Mouse (Mus musculus) T-helper 17 cell (primary cell): ENCODE measurements around the gene Ralgps1.

Source experiments
- in situ Hi-C, 2 experiments: fragments of 300-600 bp; cut with MboI, MseI; formaldehyde crosslinking; loops; 1 replicate in 1 of 2; 2 replicates in 1 of 2; pipeline ENCODE4 v1.15.1; 2025; ENCODE audit warnings: high pct_unique_total_duplicates in 2 of 2

Ralgps1 gene

DNA sequence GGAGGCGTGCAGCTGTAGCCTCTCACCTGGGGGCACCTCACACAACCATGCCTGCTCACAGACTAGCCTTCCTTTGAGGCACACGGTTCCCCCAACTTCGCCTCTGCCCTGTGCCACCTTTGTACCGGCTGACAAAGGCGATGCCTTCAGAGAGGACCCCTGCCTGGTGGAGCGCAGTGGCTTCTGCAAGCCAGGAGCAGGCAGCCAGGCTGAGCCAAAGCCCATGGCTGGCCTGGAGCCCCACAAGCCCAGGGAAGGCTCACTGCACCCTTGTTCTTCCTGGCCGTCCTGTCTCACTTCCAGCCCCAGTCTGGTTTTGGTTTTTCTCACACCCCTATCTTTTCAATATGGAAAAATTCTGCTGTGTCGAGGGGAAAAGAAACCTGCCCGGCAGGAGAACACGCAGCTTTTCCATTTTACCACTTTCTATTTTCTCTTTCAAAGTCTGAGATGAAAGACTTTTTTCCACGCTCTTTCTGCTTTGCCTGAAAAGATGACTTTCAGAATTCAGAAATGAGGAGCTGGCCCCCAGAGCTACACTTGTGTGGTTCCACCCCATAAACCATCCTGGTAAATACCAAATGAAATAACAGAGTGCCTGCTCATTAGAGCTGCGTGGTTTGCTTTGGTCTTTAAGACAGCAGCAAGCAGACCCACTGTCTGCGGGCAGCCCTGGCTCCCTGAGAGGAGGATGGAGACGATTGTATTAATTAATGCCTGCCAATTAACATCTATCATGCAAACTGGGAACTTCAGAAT is 191.9 kb downstream of the Ralgps1 start:
- in situ Hi-C loops = no loop called here

DNA sequence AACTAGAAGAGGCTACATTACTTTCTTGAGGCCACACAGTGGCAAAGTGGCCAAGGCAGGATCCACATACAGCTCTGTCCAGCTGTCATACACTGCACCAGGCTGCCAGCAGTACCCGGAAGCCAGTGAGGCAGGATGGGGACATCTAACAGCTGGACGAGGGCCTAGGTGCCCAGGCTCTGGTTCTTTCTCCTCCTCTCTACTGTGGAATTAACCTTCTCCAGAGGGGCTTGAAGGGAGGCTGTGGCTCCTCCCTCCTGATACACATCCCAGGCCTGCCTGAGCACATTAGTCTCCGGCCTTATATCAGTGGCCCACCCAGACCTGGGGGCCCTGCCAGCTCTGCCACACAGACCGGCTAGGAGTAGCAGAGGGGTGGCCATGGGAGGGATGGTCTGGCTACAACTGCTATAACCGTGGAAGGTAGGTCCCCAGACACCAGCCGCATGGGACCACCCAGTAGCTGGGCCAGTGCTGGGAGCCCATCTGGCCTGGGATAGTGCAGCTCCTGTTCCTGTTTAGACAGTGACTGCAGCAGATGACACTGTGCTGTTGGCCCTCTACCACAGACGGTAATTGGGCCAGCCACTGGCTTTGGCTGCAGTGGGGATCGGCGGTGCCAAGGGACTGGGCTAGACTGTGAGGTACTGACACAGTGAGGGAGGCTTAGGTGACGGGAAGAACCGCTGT is 192.9 kb downstream of the Ralgps1 start:
- in situ Hi-C loops = no loop called here

DNA sequence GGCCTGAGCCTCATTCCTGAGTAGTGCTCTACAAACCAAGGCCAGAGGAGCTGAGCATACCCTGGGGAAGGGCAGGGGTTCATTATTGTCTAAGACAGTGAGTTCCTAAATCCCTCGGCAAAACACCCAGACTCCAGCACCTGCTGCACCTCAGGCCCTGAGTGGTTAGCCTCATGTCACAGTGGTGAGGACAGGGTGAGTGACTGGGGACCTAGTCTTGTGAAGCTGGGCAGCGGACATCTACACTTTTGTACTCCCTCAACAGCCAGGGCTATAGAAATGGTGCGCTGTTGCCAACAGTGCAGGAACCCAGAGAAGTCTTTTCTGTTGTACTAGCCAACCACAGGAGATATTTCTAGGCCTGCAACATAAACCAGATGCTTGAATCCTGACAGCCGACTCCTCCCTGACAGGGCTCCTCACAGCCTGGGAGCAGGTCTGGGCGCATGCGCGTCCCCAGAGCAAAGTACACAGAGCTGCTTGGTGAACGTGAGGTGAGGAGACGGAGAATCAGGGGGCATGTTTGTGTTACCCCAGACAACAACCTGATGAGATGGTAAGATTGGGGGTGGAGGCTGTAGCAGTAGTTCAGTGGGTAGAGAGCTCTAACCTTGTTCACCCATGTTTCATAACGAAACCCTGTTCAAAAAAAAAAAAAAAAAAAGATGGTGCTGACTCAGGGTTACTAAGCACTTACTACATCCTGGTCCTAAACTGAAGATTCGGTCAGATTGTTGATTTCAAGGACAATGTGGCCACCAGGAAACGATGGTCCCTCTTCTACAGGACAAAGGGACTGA is 193.6 kb downstream of the Ralgps1 start:
- in situ Hi-C loops = no loop called here

DNA sequence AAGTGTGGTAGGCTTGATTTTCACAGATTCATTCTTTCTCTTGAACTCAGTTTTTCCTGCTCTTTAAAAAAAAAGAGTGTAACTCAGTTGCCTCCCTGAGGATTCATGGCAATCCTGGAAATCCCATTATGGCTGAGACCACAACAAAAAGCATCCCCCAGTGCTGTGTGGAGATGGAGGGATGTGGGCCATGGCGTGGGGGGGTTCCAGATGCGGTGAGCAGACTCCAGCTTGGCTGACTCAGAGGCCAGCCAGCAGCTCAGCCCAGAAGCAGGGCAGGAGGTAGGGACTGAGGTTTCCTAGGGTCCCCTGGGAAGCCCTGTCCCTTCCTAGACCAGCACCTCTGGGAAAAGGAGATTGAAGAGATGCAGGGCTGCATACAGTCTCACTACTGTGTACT is 194.4 kb downstream of the Ralgps1 start:
- in situ Hi-C loops = no loop called here

DNA sequence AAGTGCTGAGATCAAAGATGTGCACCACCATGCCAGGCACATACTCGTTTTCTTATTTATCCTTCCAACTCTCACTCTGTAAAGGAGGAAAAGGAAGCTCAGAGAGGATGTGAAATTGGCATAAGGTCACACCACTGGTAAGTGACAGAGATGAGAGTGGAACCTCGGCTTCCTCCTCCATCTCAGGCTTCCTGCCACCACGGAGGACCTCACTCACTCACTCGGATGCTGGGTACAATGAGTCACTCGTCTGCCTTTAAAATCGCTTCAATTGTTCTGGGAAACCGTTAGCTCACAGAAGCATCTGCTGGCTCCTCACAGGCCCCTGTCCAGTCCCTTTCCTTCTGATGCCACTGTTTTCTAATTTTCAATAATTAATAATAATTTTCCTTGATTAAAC is 194.8 kb downstream of the Ralgps1 start:
- in situ Hi-C loops = no loop called here

DNA sequence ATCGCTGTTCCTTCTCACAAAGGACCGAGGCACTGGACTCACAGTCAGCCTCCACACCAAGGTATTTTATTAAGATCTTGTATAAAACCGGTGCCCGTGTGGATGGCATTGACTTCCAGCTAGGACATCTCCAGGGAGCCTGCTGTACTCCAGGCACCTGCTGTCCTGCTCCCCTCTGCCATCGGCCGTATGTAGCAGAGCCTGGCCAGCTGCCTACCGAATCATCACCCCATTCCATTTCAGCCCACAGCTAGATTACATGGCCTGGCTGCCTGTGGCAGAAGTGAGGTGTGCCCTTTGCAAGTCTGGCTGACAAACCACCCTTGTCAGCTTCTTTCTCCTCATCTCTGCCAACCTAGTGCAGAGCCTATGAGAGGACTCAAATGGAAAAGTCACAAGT is 197.6 kb downstream of the Ralgps1 start:
- in situ Hi-C loops = no loop called here

DNA sequence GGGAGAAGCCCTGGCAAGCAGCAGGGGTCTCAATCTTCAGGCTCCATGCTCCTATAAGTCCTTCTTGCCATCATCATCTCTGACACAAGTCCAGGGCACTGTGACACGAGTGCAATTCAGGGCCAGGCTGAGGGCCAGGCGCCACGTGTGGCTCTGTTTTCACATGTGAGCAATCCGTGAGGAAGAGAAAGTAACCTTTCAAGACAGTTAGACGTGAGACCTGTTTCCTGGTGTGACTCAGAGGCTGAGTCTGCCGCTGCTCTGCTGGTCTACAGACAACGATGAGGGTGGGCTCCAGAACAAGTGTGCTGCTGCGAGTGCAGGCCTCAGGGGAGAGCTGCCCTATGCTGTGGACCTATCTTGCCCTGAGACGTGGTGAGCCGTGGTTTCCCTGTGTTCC is 198.2 kb downstream of the Ralgps1 start:
- in situ Hi-C loops = no loop called here

DNA sequence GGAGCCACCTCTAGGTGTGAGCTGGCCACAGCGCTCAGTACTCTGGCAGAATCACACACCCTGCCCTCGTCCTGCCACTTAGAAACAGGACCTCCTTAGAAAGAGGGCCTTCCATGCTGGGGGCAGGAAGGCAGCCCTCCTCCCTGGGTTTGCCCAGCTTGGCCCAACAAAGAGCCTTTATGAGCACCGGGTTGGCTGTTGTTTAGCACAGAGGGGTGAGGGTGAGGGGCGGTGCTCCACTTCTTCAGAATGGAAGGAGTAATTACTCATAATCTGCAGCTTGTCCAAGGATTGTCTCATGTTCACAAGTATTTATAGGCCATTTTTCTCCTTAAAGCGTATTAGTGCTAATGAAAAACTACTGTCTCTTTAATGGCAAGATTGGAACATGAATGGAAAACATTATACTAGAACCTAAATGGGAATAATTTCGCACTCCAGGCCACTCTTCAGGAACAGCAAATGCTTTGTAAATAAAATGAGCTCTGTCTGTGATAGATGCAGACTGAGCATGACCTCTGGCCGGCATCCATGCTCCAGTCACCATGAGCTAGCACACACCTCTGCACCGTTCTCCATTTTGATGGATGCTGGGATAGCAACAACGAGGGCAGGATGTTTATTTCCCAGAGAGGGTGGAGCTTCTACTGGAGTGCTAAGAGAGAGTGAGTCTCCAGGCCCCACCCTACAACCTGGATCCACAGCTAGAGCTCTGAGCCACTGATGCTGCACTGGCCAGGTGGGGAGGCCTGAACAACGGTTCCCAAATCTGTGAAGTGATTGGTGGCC is 200.3 kb downstream of the Ralgps1 start:
- in situ Hi-C loops = no loop called here

DNA sequence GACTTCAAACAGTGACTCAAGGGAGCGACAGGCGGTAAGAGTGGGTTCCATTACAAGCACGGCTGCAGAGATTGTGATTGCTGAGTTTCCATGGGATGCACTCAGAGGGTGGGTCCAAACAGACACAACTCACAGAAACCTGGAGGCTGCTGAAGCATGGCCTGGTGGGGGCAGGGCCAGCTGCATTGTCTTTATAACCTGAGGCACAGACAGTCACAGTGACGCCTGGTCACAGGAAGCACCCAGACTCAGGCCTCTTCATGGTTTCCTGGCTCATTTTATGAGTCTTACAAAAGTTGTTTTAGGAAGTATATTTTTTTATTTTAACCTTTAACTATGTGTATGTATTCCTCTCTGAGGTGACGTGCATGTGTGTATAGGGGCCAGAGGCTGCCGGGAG is 201.8 kb downstream of the Ralgps1 start:
- in situ Hi-C loops = loop anchor here in 1 of 2 experiments (10.0 kb wide), 1 partner anchor 45 kb away; the partner anchor contains the start of gene Angptl2

DNA sequence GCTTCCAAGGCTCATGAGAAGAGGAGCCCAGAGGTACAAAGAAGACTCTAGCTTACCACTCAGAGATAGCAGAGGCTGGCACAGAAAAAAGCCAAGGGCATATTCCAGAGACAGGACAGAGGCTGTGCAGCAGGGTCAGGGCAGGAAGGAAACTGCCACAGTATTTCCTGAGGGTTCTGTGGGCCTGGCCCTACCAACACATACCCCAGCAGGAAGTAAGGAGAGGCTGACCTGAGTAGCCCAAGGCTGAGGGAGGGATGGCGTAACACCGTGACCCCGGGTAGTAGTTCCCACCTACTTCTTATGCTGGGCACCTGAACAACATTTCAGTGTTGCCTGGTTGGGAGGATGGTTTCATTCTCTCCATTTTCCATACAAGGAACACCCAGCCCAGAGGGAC is 204.2 kb downstream of the Ralgps1 start:
- in situ Hi-C loops = loop anchor here in 1 of 2 experiments (10.0 kb wide), 1 partner anchor 48 kb away; the partner anchor contains the start of gene Angptl2

DNA sequence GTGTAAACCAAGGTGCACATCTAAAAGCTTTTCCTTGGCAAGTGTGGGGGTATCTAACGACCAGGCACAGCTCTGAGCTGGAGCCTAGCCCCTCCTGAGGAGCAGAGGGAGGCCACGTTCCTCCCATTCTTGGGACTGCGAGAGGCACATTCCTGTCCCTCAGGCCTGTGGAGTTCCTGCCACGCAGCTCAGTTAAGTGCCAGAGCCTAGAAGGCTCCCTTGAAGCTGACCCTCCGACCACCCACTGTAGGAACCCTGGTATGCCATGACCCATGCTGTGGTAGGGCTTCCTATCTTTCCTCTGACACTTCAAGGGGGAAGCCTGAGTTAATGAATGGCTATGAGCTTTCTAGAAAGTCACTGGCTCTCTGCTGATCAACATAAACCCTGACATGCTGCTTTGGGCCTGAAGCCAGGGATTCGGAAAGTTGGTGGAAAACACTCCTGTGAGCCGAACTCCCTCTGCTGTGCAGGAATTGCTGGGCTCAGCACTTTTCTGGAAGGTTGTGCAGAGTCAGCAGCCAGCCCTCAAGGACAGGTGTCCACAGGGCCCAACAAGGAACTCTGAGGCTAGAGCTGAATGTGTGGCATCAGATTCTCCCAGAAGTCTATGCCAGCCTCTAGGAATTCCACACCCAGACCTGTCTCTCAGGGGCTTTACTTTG is 205.4 kb downstream of the Ralgps1 start:
- in situ Hi-C loops = loop anchor here in 1 of 2 experiments (10.0 kb wide), 1 partner anchor 49 kb away; the partner anchor contains the start of gene Angptl2

DNA sequence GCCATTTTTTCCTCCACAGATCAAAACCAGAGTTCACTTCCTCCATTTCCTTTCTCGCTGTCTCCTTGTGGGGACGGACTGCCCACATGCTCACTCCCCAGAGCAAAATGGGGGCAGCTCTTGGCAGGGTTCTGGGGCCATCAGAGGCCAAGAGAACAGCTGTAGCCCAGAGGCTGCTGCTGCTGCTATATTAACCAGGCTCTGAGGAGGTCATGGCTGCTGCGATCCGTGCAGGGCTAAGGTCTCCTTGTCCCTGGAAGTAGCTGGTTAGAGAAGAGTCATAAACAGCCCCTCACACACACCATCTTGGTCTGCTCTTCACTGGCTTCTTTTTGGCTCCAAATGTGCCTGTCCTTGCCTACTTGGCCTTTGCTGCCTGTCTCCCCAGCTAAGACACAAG is 206.1 kb downstream of the Ralgps1 start:
- in situ Hi-C loops = loop anchor here in 1 of 2 experiments (10.0 kb wide), 1 partner anchor 50 kb away; the partner anchor contains the start of gene Angptl2

DNA sequence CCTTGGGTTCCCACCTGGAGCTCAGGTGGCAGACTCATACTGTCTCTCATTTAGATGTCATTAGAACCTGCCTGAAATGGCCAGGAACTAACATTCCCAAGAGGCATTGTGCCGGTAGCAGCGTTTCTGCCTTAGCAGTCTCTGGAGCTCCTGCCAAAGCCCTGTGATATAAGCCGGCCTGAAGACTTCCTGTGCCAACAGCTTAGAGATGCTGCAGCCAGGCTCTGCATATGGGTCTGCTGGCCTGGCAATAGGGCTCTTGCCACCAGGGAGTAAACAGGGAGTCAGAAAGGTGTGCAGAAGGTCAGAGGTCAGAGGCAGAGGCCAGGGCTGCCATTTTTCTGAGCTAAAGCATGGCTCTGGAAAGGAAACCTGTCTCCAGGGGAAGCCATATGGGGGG is 206.6 kb downstream of the Ralgps1 start:
- in situ Hi-C loops = loop anchor here in 1 of 2 experiments (10.0 kb wide), 1 partner anchor 50 kb away; the partner anchor contains the start of gene Angptl2

DNA sequence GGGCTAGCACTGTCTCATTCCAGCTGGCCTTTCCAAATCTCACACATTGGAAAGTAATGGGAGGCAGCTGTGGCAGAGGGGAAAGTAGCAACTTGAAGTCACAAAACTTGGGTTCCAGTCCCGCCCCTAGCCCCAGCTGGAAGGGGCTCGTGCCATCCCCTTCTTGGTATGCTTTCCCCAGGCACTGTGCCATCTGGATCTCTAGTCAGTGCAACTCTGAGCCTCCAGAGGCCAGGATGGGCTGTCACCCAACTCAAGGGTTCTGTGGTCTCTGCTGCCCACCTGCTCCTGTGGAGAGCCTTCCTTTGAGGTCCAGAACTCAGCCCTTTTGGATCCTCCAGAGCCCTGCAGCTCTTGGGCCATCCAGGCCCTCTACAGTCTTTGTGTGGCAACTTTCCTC is 209.2 kb downstream of the Ralgps1 start:
- in situ Hi-C loops = loop anchor here in 1 of 2 experiments (10.0 kb wide), 1 partner anchor 53 kb away; the partner anchor contains the start of gene Angptl2

DNA sequence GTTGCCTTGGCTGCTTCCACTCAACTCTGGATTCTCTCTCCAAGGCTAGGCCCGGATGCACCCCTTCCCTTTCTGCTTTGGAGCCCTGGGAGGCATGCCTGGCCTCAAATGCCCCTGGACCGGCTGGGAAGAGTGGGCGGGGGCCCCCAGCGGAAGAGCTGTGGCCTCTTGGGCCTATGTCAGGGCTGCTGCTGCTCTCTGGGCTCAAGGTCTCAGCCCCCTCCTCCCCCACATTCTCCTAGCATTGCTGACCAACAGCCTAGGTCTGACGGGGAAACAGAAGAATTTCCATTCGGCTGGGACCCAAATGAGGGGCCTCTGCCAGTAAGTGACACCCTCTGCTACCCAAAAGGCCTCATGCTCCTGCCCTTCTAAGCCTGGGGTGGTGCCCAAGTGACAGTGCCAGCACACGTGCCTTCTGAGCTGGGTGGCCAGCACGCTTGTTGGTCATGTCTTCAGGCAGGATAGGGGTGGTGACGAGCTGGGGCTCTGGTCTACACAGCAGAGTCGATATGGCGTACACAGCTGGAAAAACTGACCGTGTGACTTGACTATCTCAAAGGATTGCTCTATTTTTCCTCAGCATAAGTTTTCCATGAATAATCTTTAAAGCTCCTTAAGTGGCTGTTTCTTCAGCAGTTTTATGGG is 210.8 kb downstream of the Ralgps1 start:
- in situ Hi-C loops = loop anchor here in 1 of 2 experiments (10.0 kb wide), 1 partner anchor 54 kb away; the partner anchor contains the start of gene Angptl2

DNA sequence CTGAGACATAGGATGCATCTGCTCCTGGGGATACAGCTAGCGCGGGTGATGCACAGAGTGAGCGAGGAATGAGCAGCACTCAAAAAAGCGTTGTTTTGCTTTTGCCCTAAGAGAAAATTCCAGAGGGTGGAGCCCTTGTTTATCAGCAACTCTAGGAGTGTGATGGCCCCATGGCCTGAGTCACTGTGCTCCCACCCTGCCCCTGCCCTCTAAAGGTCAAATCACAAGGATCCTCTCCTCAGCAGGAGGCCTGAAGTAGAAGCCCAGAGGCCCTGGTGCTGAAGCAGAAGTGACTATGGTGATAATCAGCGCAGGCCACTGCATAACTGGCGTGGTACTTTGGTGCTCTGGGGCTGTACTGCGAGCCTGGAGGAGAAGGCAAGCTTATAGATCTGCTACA is 211.7 kb downstream of the Ralgps1 start:
- in situ Hi-C loops = loop anchor here (5.0 kb wide), 1 partner anchor 193 kb away; no protein-coding TSS in a partner anchor

DNA sequence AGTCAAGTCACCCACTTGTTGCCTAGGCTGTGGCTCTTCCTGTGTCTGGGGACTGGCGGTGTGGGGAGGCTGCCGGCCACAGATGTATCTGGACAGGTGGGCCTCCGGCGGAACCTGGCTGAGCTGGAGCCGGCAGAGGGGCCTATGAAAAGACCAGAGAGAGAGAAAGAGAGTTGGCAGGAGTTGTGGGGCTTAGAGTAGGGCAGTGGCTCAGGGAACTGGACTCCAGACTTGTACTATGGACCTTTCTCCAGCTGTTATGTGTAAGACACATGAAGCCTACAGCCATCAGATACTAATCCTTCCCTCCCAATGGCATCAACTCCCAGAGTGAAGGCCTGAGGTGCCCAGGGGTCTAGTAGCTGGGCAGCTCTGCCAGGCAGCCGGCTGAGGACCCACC is 212.4 kb downstream of the Ralgps1 start:
- in situ Hi-C loops = loop anchor here (5.0 kb wide), 1 partner anchor 193 kb away; no protein-coding TSS in a partner anchor

DNA sequence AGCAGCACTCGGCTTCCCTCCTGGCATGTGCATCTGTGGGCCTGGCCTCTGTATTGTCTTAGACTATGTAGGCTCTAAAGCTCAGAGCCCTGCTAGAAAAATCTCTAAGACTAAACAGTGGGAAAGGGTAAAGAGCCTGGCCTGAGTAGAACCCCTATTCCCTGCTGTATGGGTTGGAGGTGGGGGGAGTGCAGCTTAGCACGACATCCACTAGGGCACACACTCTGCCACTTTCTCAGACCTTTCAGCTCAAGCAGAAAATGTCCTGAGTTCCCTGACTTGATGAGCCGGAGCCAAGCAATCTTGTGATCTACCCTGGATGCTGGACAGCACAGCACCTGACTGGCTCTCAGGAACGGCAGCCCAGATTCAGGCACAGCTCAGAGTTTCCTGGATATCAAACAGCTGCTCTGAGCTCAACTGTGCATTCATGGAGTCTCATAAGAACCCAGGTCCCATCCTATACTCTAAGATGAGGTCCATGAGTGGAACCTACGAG is 215.0 kb downstream of the Ralgps1 start:
- in situ Hi-C loops = loop anchor here (5.0 kb wide), 1 partner anchor 196 kb away; no protein-coding TSS in a partner anchor

DNA sequence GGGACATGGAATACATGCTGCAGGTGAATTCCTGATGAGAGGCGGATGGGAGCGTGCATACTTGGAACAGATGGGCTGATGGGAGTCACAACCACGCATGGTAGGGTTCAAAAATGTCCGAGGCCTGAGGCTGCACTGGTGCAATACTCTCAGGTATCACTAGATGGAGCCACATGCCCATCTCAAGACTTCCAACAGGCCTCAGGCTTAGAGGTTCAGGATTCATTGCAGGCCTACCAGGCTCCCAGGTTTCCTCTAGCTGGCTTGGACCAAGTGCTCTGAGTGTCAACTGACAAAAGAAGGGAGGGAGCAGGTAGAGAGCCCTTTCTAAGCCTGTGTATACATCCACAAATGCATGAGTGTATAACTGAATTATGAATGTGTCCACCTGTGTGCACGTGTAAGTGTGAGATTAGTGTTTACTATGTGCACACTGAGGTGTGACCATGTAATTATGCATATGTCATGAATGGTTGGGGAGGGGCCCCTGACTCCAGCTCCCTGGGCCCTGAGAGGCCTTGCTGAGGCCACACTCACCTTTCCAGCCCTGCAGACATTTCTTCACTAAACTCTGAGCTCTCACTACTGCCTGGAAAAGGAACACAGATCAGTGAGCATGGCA is 216.4 kb downstream of the Ralgps1 start:
- in situ Hi-C loops = loop anchor here (5.0 kb wide), 1 partner anchor 197 kb away; no protein-coding TSS in a partner anchor
